In the genomic region with DNA sequence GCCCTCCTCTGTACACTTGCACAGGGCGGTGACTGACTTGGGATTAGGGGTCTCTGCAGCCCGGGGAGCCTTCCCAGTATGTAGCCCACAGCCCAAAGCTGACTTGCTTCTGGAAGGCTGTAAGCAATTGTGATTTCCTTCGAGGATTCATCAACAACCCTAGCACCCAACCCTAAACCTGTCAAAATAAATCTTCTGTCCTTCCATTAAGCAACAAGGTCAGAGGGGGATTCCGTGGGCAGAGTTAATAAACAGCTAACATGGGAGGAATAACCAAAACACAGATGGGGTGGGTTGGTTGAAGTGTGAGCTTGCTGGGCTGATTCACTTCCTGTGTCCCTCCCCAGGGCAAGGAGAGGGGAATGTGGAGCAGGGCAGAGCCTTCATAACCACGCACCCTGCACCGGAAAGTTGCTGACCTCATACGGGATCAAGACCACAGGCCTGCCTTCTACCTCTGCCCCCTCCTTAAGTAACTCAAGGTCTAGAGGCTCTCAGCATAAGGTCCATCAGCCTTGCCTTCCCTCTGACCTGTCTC, we compare ENCODE assay signal across 20 mouse cellular contexts. TPM values are rescaled to one million over a fixed set of nuclear protein-coding genes. Genes with fewer than 3 reads are reported as not detected.
A peak's percentile ranks its signal among the peaks of the same experiment; 100 is the strongest.
DNase-seq lines count a peak whose midpoint lies in the region; ATAC-seq and TF ChIP-seq lines count a peak whose summit lies in the region.
"Had no signal": no experiment of that assay in that cellular context is flagged by ENCODE, and none has a peak within 500 bp of the region (broad histone marks: within the 10 kb centered on the region; RNA-seq: fewer than 3 reads in every experiment).

No protein-coding gene starts in this region.

- H3K9ac ChIP-seq in midbrain, embryonic 16.5 days (ENCODE audit: low read depth, low read length) = no peak overlapping the region
- no peak overlapping the region for H3K9ac ChIP-seq in midbrain, postnatal 0 days (replicated peaks; ENCODE audit: low read length, poor library complexity, severe bottlenecking)
- H3K9ac ChIP-seq: forebrain, embryonic 15.5 days; heart, embryonic 15.5 days had no signal

- H3K9me3 ChIP-seq in midbrain, embryonic 16.5 days (replicated peaks; ENCODE audit: control insufficient read depth, low read length, poor library complexity, severe bottlenecking) = no peaks in the 10 kb centered on the region
- H3K9me3 ChIP-seq in midbrain, postnatal 0 days (ENCODE audit: low read length) = no peaks in the 10 kb centered on the region
- H3K9me3 ChIP-seq: embryonic facial prominence, embryonic 10.5 days; forebrain, embryonic 15.5 days; G1E; heart, embryonic 15.5 days; hindbrain, embryonic 10.5 days had no signal

- no peak for ATAC-seq in midbrain, embryonic 16.5 days
- ATAC-seq in midbrain, postnatal 0 days (ENCODE audit: low FRiP score) = no peak
- ATAC-seq: CD4-positive, CD25-positive, alpha-beta regulatory T cell, adult 4 months; forebrain, embryonic 15.5 days had no signal

- H3K4me1 ChIP-seq in midbrain, embryonic 16.5 days (ENCODE audit: control insufficient read depth, insufficient read depth, low read length) = peaks cover 3% of the 10 kb centered on the region
- H3K4me1 ChIP-seq in midbrain, postnatal 0 days (ENCODE audit: insufficient read depth, low read length) = no peaks in the 10 kb centered on the region

- H3K4me3 ChIP-seq in midbrain, embryonic 16.5 days (ENCODE audit: low read depth, low read length) = no peak overlapping the region
- no peak overlapping the region for H3K4me3 ChIP-seq in midbrain, postnatal 0 days (ENCODE audit: low read depth, low read length)
- H3K4me3 ChIP-seq: embryonic facial prominence, embryonic 10.5 days; erythroblast, embryonic 14.5 days; forebrain, embryonic 15.5 days; heart, embryonic 15.5 days; hindbrain, embryonic 10.5 days had no signal

- WGBS in midbrain, embryonic 16.5 days = 80% methylated on average over 7 of the region's 7 CpGs
- WGBS in midbrain, postnatal 0 days = 72% methylated on average over 7 of the region's 7 CpGs

- peak; percentile 40 for DNase-seq in urinary bladder, postnatal 14 days (ENCODE audit: low spot score)
- no peak for DNase-seq in urinary bladder, postnatal 25 days (ENCODE audit: low spot score)
- peak; percentile 72 for DNase-seq in kidney, adult 18-20 months
- peak; percentile 79 for DNase-seq in kidney, postnatal 14 days
- DNase-seq in thymus, postnatal 0 days (ENCODE audit: low spot score) = no peak
- DNase-seq in lung, adult 18-20 months = no peak
- DNase-seq in midbrain, postnatal 0 days (ENCODE audit: low spot score) = no peak
- DNase-seq: adrenal gland, postnatal 10 days; cerebellum, adult 11 months; cerebellum, postnatal 25 days; heart, adult 11 months; lung, postnatal 14 days had no signal

- no peak overlapping the region for H3K4me2 ChIP-seq in midbrain, embryonic 16.5 days (ENCODE audit: low read length)
- H3K4me2 ChIP-seq in midbrain, postnatal 0 days (ENCODE audit: low read depth, low read length, poor library complexity, severe bottlenecking) = no peak overlapping the region
- H3K4me2 ChIP-seq: forebrain, embryonic 15.5 days; heart, embryonic 15.5 days had no signal

- TF ChIP-seq CTCF in midbrain, postnatal 0 days (IDR thresholded peaks at IDR 0.05) = no peak

- H3K27ac ChIP-seq in midbrain, embryonic 16.5 days (ENCODE audit: low read length) = no peak overlapping the region
- no peak overlapping the region for H3K27ac ChIP-seq in midbrain, postnatal 0 days (ENCODE audit: low read depth, low read length)
- H3K27ac ChIP-seq: embryonic facial prominence, embryonic 10.5 days; forebrain, embryonic 15.5 days; heart, embryonic 15.5 days; hindbrain, embryonic 10.5 days had no signal

- no peaks in the 10 kb centered on the region for H3K36me3 ChIP-seq in midbrain, embryonic 16.5 days (ENCODE audit: control insufficient read depth, insufficient read depth, low read length)
- H3K36me3 ChIP-seq in midbrain, postnatal 0 days (ENCODE audit: insufficient read depth, low read length) = no peaks in the 10 kb centered on the region
- H3K36me3 ChIP-seq: embryonic facial prominence, embryonic 10.5 days; forebrain, embryonic 15.5 days; G1E; heart, embryonic 15.5 days; hindbrain, embryonic 10.5 days had no signal

- peaks cover 10% of the 10 kb centered on the region for H3K27me3 ChIP-seq in midbrain, embryonic 16.5 days (ENCODE audit: control insufficient read depth, insufficient read depth, low read depth, low read length)
- peaks cover 15% of the 10 kb centered on the region; the same call in 1 of the 2 replicates for H3K27me3 ChIP-seq in midbrain, postnatal 0 days (ENCODE audit: insufficient read depth, low read length)

RNA-seq across cellular contexts. Expression of a gene that starts 5.0 kb away (rescaled TPM):
- polyA plus RNA-seq in midbrain, embryonic 16.5 days (2015; fragmentation: Nextera tagmentation; extraction: Ambion mirVana) = 0.18 and 0.48 TPM in 2 replicates
- 3.0 and 3.1 TPM in 2 replicates for polyA plus RNA-seq in thymus, postnatal 0 days (2015; fragmentation: Nextera tagmentation; extraction: Ambion mirVana)
- total RNA-seq in midbrain, postnatal 0 days (2014; rRNA removed) = 0.11 and 0.14 TPM in 2 replicates
- polyA plus RNA-seq in midbrain, postnatal 0 days (2015; fragmentation: Nextera tagmentation; extraction: Ambion mirVana) = 0.27 and 0.37 TPM in 2 replicates
- polyA plus RNA-seq: erythroblast, embryonic 14.5 days; G1E had no signal

Comparison
In these comparisons a context has a peak if more than half of its experiments do, and no peak if none do; other contexts are left out.
1. DNase-seq: peak in urinary bladder, postnatal 14 days (single experiment), kidney, adult 18-20 months (single experiment) and kidney, postnatal 14 days (single experiment); none in urinary bladder, postnatal 25 days (single experiment), thymus, postnatal 0 days (single experiment), lung, adult 18-20 months (0 of 2) and midbrain, postnatal 0 days (single experiment).